Mouse (Mus musculus) stomach, postnatal 0 days (tissue): ENCODE measurements around the gene Hsd3b7.

ENCODE experiments used
- CTCF ChIP-seq: IDR thresholded peaks from 2 replicates; pipeline ENCODE4 v1.5.1; 2016; ENCODE audit warnings: antibody characterized with exemption, low read depth, mild to moderate bottlenecking, moderate library complexity
- EP300 ChIP-seq: optimal IDR thresholded peaks from 2 replicates; pipeline ENCODE3; 2016; ENCODE audit warnings: antibody characterized with exemption

DNA sequence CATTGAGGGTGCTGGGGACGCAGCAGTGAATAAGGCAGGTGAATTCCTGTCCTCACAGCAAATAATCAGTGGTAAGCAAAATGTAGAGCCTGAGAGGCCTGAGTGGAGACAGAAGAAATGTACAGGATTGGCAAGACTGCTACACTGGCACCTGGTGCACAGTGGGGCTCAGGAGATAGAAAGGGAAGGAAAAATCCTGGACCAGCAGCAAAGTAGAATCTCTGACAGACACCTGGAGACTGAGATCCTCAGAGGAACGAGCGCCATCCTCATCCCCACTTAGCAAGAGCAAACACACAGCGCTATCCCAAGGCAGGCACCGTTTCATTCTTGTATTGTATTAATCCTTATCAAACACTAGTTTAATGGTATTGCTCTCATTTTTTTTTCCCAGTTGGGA is 37.1 kb downstream of the Hsd3b7 start:
- TF ChIP-seq CTCF = no peak
- no peak for TF ChIP-seq EP300
